Mouse (Mus musculus): ENCODE measurements around the gene Kcnmb1.
A peak's percentile ranks its signal among the peaks of the same experiment; 100 is the strongest.

Kcnmb1 gene

DNA sequence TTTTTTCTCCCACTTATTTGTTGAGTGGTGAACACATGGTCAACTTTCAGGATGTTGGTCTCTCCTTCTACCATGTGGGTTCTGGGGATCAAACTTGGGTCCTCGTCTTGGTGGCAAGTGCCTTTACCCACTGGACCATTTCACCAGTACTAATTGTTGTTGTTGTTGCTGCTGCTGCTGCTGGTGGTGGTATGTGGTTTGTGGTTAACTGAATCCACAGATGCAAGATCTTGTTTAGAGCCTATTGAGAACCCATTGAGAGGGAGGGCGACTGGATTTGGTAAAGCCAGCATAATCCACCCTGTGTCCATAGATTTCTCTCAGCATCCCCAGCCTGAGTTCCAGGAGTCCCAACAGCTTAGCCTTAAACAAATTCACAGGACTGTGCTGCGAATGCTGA, 37.6 kb downstream of the Kcnmb1 start:
- no peak for DNase-seq (ENCODE audit: low read depth, low spot score)

DNA sequence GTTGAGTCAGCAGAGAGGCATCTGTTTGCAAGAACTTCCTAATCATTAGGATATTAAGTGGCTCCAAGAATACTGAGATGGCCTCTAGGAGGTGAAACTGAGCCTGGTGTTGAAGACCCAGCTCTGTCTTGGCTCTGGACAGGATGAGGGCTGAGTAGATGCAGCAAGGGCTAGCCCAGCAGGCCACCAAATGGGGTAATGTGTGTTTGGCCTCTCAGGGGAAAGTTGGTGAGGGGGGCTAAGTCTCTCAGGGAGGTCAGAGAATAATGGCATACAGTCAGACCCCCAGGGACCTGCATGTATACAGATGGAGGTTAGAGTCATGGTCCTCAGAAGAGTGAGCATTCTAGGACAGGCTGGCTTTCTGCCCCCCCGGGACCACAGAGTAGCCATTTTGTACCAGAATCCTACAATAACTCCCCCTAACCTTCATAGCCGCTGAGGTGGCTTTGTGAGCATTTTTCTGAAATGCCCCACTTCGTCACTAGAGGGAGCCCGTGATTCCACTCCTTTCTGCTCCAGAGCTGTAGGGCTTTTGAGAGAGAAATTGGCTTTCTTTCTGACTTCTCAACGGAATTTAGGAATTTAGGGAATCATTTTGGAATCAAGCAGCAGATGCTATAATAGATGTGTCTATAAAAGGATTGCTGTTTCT, 39.3 kb downstream of the Kcnmb1 start:
- DNase-seq (ENCODE audit: low read depth, low spot score) = peak; percentile 52

GRCm38 (mm10) chr11:34002593-34002965, 39.8 kb downstream of the Kcnmb1 start:
- DNase-seq (ENCODE audit: low read depth, low spot score) = no peak

GRCm38 (mm10) chr11:34007616-34008015, 44.8 kb downstream of the Kcnmb1 start:
- DNase-seq (ENCODE audit: low read depth, low spot score) = no peak

DNA sequence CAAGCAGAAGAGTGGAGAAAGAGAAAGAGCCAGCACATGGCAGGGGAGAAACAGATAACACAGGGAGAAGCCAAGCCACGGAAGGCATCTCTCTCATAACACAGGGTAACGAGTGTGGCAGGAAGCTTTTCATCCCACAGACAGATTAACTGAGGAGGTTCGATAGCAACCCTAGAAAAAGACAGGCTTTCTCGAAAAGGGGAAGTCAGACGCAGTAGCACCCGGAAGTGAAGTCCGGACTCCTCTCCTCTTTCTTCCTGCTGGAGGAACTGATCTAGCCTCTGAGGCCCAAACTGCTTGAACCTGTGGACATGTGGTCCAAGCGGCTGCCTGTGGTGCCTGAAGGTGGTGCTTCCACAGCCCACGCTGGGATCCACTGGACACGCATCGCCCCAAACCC, 45.4 kb downstream of the Kcnmb1 start:
- DNase-seq (ENCODE audit: low read depth, low spot score) = no peak

DNA sequence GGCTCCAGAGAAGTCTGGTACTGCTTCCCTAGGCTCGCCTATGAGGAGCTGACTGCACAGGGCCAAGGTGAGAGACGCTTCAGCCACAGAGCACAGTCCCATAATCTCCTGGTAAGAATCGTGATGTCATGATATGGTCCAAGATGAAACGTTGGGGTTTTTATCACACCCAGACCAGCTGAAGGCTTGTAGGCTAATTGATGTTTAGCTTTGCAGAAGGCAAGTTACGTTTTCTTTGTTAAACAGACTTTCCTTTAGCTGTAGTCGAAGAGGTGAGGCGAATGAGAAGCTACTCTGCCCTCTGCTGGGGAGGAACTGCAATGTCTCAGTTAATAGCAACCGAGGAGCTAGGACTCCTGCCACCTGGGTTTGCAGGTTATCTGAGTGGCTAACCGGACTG, 45.9 kb downstream of the Kcnmb1 start:
- peak; percentile 74 for DNase-seq (ENCODE audit: low read depth, low spot score)

DNA sequence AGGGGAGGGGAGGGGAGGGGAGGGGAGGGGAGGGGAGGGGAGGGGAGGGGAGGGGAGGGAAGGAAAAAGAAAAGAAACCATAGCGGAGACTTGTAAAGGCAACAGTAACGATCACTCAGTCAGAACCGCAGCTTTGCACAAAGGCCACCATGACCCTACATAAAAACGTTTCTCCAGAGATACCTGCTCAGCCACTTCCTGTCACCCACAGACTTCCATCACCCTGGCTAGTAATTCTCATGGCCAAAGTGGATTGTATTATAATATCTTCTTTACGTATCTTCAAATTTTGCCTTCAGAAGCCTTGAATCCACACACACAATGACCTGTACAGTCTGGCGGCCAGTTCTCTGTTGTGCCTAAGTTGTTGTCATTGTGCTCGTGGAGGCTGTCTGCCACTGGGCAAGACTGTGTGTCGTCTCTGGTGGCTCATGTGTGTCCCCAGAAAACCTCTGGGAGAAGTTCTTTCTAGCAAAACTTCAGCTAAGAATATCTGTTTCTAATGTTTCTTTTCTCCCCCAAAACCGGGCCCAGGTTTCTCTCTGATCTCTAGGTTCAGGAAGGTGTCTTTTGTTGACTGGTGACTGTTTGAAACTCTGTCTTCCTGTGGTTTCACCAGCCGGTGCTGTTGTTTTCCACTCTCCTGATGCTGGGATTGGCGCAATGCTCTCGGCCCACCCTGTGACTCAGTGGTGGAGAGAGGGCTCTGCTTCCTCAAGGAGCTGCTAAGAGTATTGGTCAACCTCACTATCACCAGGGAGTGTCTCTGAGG, 46.7 kb downstream of the Kcnmb1 start:
- DNase-seq (ENCODE audit: low read depth, low spot score) = no peak

DNA sequence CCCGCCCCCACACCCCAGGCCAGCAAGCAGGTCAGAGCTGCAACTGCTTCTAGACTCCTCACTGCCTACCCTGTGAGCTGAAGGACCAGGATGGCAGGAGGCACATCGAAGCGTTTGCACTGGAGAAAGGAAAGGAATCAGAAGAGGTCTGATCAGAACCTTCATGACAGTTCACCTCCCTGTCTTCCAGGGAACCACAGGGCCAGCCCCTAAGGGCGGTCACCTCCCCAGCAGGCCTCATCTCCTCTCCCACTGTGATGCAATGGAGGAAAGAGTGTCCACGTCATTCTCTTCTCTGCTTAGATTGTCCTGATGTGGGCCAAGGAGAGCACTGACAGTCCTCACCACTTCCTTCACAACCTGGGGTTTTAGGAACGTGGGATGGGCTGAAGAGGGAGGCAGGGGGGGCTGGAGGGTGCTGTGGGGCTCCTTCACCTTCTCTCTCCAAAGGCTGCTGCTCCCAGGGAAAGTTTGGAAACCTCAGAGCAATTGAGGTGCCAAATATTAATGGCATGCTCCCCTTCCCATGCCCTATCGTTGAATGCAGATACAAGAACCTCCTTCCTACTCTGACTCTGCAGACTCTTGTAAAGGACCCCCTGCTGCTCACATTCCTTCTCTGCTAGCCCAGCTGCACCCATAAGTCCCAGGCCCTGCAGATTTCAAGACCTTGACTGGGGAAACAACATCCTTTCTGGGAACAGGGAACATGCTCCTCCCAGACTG, 47.5 kb downstream of the Kcnmb1 start:
- DNase-seq (ENCODE audit: low read depth, low spot score) = no peak

GRCm38 (mm10) chr11:34010859-34011172, 48.0 kb downstream of the Kcnmb1 start:
- DNase-seq (ENCODE audit: low read depth, low spot score) = no peak

DNA sequence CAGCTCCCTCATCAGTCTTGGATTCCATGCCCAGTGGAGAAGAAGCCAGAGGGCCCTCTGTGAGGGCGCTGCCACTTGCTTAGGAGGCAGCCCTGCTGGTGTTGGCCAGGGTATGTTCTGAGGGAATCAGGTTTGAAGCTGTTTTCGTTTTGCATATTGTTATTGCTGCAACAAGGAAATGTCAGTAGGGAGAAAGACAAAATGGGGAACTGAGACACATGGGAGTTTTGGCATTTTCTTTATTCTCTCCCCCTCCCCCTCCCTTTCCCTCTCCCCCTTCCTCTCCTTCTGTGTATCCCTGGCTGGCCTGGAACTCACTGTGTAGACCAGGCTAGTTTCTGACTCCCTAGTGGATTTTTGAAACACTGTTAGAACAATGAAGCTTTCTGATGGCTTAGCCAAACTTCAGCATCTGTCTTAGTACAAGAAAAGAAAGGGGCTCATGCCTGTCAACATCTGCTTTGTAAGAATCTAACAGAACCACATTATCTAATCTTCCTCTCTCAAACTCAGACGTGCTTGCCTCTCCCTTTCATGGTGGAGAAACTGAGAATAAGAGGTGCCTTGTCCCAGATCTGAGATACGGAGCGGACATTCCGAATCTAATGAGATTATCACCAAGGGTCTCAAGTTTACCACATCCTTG, 49.3 kb downstream of the Kcnmb1 start:
- DNase-seq (ENCODE audit: low read depth, low spot score) = no peak
